Mouse (Mus musculus): ENCODE measurements at regions not wholly inside any gene's neighbourhood (a gene's known extent, or its start where the extent isn't known, plus 50 kb on each side); places are given as distances from the start of the nearest gene placed in this dataset.
A peak's percentile ranks its signal among the peaks of the same experiment; 100 is the strongest.

DNA sequence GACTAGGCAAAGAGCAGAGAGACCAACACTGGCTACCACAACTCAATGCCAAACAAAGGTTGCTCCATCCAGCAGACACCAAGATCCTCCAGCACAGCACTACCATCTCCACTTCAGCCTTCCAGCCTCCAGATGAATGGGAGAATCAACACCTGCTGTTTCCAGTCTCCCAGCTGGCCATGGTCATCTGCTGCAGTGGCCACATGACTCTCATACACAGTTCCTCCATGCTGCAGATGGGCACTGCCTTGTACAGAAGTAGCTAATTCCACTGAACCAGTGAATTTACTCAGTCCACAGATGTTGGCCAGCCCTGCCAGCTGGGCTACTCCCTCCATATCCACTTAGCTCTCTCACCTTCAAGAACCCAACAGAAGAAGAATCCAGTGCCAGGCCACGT is 63.0 kb upstream of the Vstm5 start:
- peak; percentile 43 for ATAC-seq (ENCODE audit: low TSS enrichment)

DNA sequence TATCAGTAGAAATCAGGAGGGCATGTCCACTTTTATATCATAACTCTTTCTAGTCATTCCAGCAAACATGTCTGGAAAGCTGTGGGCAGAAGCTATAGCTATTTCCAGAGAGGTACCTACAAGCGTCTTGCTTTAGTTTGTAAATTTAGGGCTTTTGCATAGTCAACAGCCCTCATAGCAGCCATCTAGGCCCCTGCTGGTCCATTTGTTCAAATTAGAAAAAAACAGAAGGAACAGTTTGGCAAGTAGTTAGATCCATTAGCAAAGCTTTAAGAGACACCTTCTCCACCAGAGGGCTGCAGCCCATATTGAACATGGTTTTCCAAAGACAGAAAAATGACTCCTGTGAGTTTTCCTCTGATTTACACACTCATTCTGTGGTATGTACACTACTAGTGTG is 63.4 kb upstream of the Vstm5 start:
- ATAC-seq (ENCODE audit: low TSS enrichment), result no peak

DNA sequence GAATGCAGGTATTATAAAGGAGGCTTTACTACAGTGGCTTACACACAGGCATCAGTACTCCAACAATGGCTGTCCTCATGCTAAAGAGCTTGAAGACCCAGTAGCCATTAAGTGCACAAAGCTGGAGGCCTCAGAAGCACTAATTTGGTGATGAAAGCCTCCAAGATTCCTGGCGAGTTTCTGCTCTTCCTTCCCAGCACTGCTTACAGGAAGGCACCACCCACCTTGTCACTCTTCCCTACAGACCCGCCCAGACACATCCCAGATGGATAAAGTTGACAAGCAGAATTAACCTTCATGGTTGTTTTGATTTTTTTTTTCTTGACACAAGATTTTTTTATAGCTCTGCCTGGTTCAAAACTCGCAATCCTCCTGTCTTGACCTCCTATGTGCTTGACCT is 59.0 kb upstream of the Hephl1 start:
- ATAC-seq (ENCODE audit: low TSS enrichment), result no peak

DNA sequence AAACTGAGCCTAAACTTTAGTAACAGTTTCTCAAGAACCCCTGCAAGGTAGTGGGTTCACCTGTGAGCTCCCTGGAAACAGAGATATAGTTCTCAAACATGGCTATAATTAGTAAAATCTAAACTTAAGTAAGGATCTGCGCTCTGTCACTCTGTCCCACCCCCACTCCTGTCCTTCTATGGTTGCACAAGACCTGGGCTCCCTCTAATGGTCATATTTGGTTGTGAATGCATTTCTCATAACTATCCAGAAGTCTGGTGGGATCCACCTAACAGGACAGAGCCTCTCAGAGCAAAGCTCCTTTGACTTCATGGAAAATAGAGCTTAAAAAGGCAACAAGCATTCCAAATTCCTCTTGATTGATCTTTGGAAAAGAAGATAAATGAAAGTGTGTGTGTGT is 57.8 kb upstream of the Hephl1 start:
- ATAC-seq (ENCODE audit: low TSS enrichment), result peak; percentile 85

DNA sequence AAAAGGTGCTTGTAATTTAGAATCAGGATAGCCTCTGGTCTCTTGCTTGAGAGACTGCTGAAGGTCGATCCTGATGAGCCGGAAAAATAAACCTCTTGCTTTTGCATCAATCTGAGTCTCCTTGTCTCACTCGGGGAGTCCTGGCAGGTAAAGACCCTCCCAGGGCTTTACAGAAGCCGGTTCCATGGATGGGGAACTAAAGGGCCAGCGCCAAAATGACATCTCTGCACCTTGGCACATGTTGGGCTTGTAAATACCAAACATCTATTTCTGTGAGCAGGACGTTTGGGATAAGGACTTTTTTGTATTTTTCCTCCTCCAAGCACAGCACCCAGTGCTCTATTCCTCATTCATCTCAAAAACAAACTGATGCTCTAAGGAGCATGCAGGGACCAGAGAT is 57.1 kb upstream of the Hephl1 start:
- no peak for ATAC-seq (ENCODE audit: low TSS enrichment)

DNA sequence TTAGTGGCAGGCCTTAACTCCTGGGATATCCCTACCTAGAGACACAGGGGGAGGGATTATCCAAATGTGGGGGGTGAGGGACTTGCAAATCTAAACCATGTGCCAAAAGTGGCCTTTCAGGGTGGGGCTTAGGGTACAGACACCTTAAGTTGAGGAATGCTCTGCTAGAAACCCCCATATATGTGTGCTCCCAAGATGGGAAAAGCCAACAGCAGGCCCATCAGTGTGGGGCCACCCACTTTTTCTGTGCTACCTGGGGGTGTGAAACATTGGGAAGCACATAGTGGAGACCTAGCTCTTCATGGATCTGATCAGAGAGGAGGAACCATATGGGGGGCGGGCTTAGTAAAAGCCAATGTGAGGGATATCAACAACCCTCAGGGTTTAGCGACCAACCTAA is 55.0 kb upstream of the Hephl1 start:
- ATAC-seq (ENCODE audit: low TSS enrichment), result no peak

DNA sequence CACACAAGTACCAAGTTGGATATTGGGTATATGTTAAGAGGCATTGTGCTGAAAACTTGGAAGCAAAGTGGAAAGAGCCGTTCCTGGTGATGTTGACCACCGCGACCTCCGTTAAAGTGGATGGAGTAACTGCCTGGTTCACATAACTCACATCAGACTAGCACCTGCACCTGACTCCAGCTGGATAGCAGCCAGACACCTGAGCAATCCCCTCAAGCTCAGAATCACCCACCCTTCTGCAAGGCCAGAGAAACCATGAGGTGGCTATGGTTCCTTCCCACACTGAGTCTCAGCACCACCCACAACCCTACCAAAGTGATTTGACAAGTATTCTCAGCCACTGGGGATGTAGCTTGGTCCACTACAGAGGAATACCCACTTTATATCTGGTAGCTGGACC is 54.6 kb upstream of the Hephl1 start:
- no peak for ATAC-seq (ENCODE audit: low TSS enrichment)
